Mouse (Mus musculus) testis, adult 2 months (tissue): ENCODE data around the gene Dusp14.

ENCODE experiments used
- CTCF ChIP-seq: fragments of 200-500 bp; IDR thresholded peaks from 2 replicates; pipeline ENCODE4 v1.5.1; 2012; ENCODE audit warnings: low read depth, mild to moderate bottlenecking, inconsistent platforms, low read length, moderate library complexity; ENCODE audit not compliant: control insufficient read depth, insufficient read depth, insufficient replicate concordance
- POLR2A ChIP-seq: fragments of 200-500 bp; IDR thresholded peaks from 2 replicates; pipeline ENCODE4 v1.6.1; 2012; ENCODE audit warnings: low read depth, mild to moderate bottlenecking, inconsistent platforms, low read length, moderate library complexity; ENCODE audit not compliant: control insufficient read depth

- no peak for TF ChIP-seq CTCF
- TF ChIP-seq POLR2A, result no peak
These were observed 47.2 kb upstream of the Dusp14 start for GRCm38 (mm10) chr11:84116221-84116620.
